Mouse (Mus musculus) intestine, embryonic 15.5 days (tissue): ENCODE measurements around the gene Gm9913. TPM values are rescaled to one million over a fixed set of nuclear protein-coding genes. Genes with fewer than 3 reads are reported as not detected.

Experiments used
- ATAC-seq: fragments of 200-750 bp; cut with Nextera tagmentation; 2 replicates; pipeline ENCODE4 v1.8.0; 2017; ENCODE audit warnings: moderate TSS enrichment, moderate library complexity
- H3K27ac ChIP-seq: fragments of 300-500 bp; sonication (generic); 2 replicates; pipeline ENCODE4 v1.5.1; 2015; ENCODE audit warnings: mild to moderate bottlenecking, inconsistent platforms
- H3K27me3 ChIP-seq: fragments of 300-500 bp; sonication (generic); replicated peaks from 2 replicates; pipeline ENCODE4 v1.6.1; 2015; ENCODE audit warnings: inconsistent platforms
- H3K36me3 ChIP-seq: fragments of 300-500 bp; sonication (generic); 2 replicates; pipeline ENCODE4 v1.6.1; 2015; ENCODE audit warnings: inconsistent platforms
- H3K4me1 ChIP-seq: fragments of 300-500 bp; sonication (generic); replicated peaks from 2 replicates; pipeline ENCODE4 v1.6.1; 2015; ENCODE audit warnings: inconsistent platforms
- H3K4me2 ChIP-seq: fragments of 300-500 bp; sonication (generic); replicated peaks from 2 replicates; pipeline ENCODE4 v1.6.1; 2015; ENCODE audit warnings: mild to moderate bottlenecking, inconsistent platforms
- H3K4me3 ChIP-seq: fragments of 300-500 bp; sonication (generic); replicated peaks from 2 replicates; pipeline ENCODE4 v1.5.1; 2015; ENCODE audit warnings: inconsistent platforms
- H3K9ac ChIP-seq: fragments of 300-500 bp; sonication (generic); 2 replicates; pipeline ENCODE4 v1.6.1; 2015; ENCODE audit warnings: inconsistent platforms
- H3K9me3 ChIP-seq: fragments of 300-500 bp; sonication (generic); 2 replicates; pipeline ENCODE4 v1.6.1; 2016; ENCODE audit warnings: inconsistent platforms
- WGBS: fragments of 180-500 bp; shearing (Covaris S2); methylation state at CpG from one replicate; pipeline ENCODE4 v1.1.7; 2015; 5-methylcytosine and 5-hydroxymethylcytosine counted together
- polyA plus RNA-seq: library from polyadenylated mRNA; unstranded; fragments of >200 nt; fragmentation: Nextera tagmentation; extraction: Ambion mirVana; gene quantifications from 2 replicates; pipeline ENCODE4 v1.2.1, GENCODE M21; 2015

The Gm9913 gene
- polyA plus RNA-seq, 1 experiment from 2014 or later, result 0.35 TPM

- Histone ChIP-seq H3K9me3 (no peaks in the 10 kb centered on the region), H3K27me3 (peaks cover 23% of the 10 kb centered on the region), H3K9ac (peak overlapping the region; percentile 73), H3K4me3 (peak overlapping the region; percentile 72), H3K36me3 (no peaks in the 10 kb centered on the region), H3K4me2 (peak overlapping the region; percentile 79), H3K4me1 (peaks cover 9% of the 10 kb centered on the region; the same call in 1 of the 2 replicates), H3K27ac (peak overlapping the region; percentile 92)
- under 1% methylated on average over 48 of the region's 48 CpGs for WGBS
- peak; percentile 77 for ATAC-seq
These were observed 942 bp downstream of the Gm9913 start for GRCm38 (mm10) chr2:125505746-125506315.

DNA sequence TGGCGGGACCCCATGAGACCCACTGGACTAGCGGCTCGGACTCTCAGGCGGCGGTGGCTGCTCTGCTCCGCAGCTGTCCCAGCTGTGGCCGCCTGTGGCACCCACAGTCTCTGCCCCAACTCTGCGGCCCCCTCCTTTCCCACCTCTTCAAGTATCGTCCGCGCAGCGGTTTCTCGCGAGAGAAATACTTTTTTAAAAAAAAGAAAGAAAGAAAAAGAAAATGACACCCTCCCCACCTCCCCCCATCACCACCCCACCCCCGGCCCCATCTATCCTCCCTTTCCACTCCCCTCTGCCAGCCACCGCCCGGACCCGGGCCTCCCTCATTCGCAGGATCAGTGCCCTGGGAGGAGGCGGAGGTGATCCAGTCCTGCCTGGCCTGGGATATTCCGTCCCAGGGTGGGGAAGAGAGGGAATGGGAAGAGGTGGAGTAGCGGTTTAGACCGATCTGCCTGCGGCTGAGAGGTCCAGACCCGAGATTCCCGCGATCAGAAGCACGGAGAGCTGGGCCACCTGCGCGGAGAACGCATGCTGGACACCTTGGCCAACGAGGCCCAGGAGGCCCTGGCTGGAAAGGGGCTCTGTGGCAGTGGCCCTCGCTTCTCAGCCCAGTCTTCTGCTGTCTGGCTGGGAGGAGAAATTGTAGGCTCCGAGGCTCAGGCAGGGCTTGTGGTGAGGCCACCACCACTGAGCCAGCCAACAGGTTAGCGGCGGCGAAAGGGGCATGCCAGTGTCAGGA, 1.6 kb downstream of the Gm9913 start:
- H3K36me3 ChIP-seq, result no peaks in the 10 kb centered on the region
- ATAC-seq, result peak; percentile 88
- peak overlapping the region; percentile 73 for H3K9ac ChIP-seq
- no peaks in the 10 kb centered on the region for H3K9me3 ChIP-seq
- H3K27ac ChIP-seq, result peak overlapping the region; percentile 92
- H3K27me3 ChIP-seq, result peaks cover 23% of the 10 kb centered on the region
- WGBS, result 2% methylated on average over 37 of the region's 37 CpGs
- peak overlapping the region; percentile 79 for H3K4me2 ChIP-seq
- peaks cover 9% of the 10 kb centered on the region; the same call in 1 of the 2 replicates for H3K4me1 ChIP-seq
- H3K4me3 ChIP-seq, result peak overlapping the region; percentile 72

GRCm38 (mm10) chr2:125507893-125508292, 3.0 kb downstream of the Gm9913 start, which contains the start of gene Fbn1:
TSS of gene Fbn1 (minus strand) at chr2:125507993.
- Histone ChIP-seq H3K4me2 (peak within 1 kb of the TSS; percentile 79), H3K27ac (peak within 1 kb of the TSS; percentile 77), H3K4me3 (peak within 1 kb of the TSS; percentile 72), H3K27me3 (peaks cover 23% of the 10 kb centered on the region), H3K36me3 (no peaks in the 10 kb centered on the region), H3K9me3 (no peaks in the 10 kb centered on the region), H3K9ac (peak within 1 kb of the TSS; percentile 73), H3K4me1 (peaks cover 9% of the 10 kb centered on the region; the same call in 1 of the 2 replicates)
- ATAC-seq, result no peak
- WGBS, result 85% methylated on average over 4 of the region's 4 CpGs

GRCm38 (mm10) chr2:125508381-125508780, 3.5 kb downstream of the Gm9913 start:
- Histone ChIP-seq H3K27ac (no peak overlapping the region), H3K4me3 (no peak overlapping the region), H3K27me3 (peaks cover 23% of the 10 kb centered on the region), H3K4me1 (peaks cover 9% of the 10 kb centered on the region; the same call in 1 of the 2 replicates), H3K9ac (no peak overlapping the region), H3K36me3 (no peaks in the 10 kb centered on the region), H3K9me3 (no peaks in the 10 kb centered on the region), H3K4me2 (no peak overlapping the region)
- no peak for ATAC-seq
- 92% methylated on average over 5 of the region's 5 CpGs for WGBS

DNA sequence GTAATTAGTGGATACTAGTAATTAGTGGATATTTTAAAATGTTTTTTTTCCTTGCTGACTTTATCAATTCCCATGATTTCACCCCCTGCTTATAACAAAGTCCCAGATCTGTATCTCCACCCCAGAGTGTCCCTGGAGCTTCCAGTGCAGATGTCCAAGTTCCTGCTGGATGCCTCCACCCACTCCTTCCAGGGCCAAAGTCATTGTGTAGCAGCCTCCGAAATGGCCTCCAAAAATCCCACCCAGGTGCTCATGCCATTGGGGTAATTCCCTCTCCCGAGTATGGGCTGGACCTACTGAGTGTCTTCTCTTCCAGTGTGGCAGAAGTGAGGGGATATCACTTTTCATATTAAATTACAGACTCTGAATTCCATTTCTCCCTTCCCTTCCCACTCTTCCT, 5.9 kb downstream of the Gm9913 start:
- no peak overlapping the region for H3K9ac ChIP-seq
- no peaks in the 10 kb centered on the region for H3K9me3 ChIP-seq
- 78% methylated on average over 2 of the region's 2 CpGs for WGBS
- no peak for ATAC-seq
- no peak overlapping the region for H3K4me2 ChIP-seq
- H3K4me3 ChIP-seq, result no peak overlapping the region
- no peak overlapping the region for H3K27ac ChIP-seq
- no peaks in the 10 kb centered on the region for H3K36me3 ChIP-seq
- H3K27me3 ChIP-seq, result peaks cover 14% of the 10 kb centered on the region
- peaks cover 9% of the 10 kb centered on the region; the same call in 1 of the 2 replicates for H3K4me1 ChIP-seq

DNA sequence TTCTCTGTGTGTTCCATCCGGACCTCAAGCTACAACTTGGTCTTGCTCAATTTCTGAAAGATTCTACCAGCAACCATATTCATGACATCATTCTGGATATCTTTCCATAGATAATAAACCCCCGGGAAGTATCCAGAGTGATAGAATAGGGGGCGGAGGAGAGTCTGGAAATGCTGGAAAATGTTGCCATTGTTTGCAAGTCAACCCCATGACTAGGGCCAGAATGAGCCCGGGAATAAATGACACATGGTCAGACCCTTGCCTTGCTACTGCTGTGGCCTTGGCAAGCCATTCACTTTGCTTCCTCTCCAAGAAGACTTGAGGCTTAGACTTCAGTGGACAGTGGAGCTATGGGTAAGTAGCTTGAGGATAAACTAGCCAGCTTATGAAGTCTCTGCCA, 7.0 kb downstream of the Gm9913 start:
- Histone ChIP-seq H3K9ac (no peak overlapping the region), H3K27ac (no peak overlapping the region), H3K36me3 (no peaks in the 10 kb centered on the region), H3K4me2 (no peak overlapping the region), H3K4me3 (no peak overlapping the region), H3K27me3 (peaks cover 4% of the 10 kb centered on the region), H3K9me3 (no peaks in the 10 kb centered on the region), H3K4me1 (peaks cover 2% of the 10 kb centered on the region; the same call in 1 of the 2 replicates)
- no peak for ATAC-seq
- 81% methylated on average over 4 of the region's 4 CpGs for WGBS

DNA sequence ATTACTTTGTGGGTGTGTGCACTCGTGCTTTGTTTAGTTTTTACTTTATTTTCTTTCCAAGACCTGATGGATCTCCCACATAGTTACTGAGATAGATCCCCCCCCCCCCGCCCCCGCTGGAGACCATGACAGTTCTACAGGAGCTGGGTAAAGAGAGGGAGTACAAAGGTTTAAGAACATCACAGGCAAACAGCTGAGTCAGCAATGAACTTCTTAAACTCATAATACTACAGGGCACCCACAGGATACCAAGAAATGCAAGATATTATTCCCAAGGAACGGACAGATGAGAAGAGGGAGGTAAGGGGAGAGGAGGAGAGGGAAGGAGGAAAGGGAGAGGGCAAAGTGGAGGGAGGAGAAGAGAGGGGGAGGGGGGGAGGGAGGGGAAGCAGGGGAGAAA, 7.7 kb downstream of the Gm9913 start:
- H3K9ac ChIP-seq, result no peak overlapping the region
- H3K9me3 ChIP-seq, result no peaks in the 10 kb centered on the region
- no peaks in the 10 kb centered on the region for H3K27me3 ChIP-seq
- ATAC-seq, result no peak
- 76% methylated on average over 4 of the region's 4 CpGs for WGBS
- H3K4me2 ChIP-seq, result no peak overlapping the region
- no peaks in the 10 kb centered on the region for H3K36me3 ChIP-seq
- H3K27ac ChIP-seq, result no peak overlapping the region
- H3K4me3 ChIP-seq, result no peak overlapping the region
- H3K4me1 ChIP-seq, result no peaks in the 10 kb centered on the region

GRCm38 (mm10) chr2:125514391-125514790, 9.5 kb downstream of the Gm9913 start:
- H3K27me3 ChIP-seq, result no peaks in the 10 kb centered on the region
- WGBS, result 52% methylated on average over 3 of the region's 3 CpGs

GRCm38 (mm10) chr2:125515291-125516057, 10.6 kb downstream of the Gm9913 start:
- Histone ChIP-seq H3K9me3 (no peaks in the 10 kb centered on the region), H3K27ac (no peak overlapping the region), H3K9ac (no peak overlapping the region), H3K36me3 (no peaks in the 10 kb centered on the region), H3K27me3 (no peaks in the 10 kb centered on the region), H3K4me3 (no peak overlapping the region), H3K4me2 (no peak overlapping the region), H3K4me1 (no peaks in the 10 kb centered on the region)
- no peak for ATAC-seq
- WGBS, result 66% methylated on average over 12 of the region's 12 CpGs

More at GRCm38 (mm10) chr2:125514391-125514790, 9.5 kb downstream of the Gm9913 start:
- ATAC-seq, result no peak
- Histone ChIP-seq H3K27ac (no peak overlapping the region), H3K36me3 (no peaks in the 10 kb centered on the region), H3K4me1 (no peaks in the 10 kb centered on the region), H3K9ac (no peak overlapping the region), H3K9me3 (no peaks in the 10 kb centered on the region), H3K4me2 (no peak overlapping the region), H3K4me3 (no peak overlapping the region)

DNA sequence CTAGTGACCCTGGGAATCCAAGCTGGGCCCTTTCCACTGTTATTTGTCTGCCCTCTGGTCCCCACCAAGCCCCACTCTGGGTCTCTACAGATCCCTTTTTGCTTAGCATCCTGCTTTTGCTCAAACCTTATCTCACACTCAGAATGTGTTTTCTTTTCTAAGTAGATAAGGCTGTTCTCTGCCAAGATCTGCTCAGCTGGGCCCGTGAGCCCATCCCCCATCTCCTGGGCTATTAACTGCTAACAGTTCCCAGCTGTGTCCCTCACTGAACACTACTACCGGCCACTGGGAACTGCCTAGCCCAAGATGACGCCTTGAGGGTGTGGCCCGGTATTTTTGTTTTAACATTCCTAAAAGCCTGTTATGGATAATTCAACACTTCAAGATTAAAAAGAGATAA, 11.7 kb downstream of the Gm9913 start:
- H3K9ac ChIP-seq, result no peak overlapping the region
- H3K4me1 ChIP-seq, result no peaks in the 10 kb centered on the region
- H3K27me3 ChIP-seq, result no peaks in the 10 kb centered on the region
- ATAC-seq, result peak; percentile 51; the same call in 1 of the 2 replicates
- no peaks in the 10 kb centered on the region for H3K9me3 ChIP-seq
- 15% methylated on average over 4 of the region's 4 CpGs for WGBS
- H3K4me2 ChIP-seq, result no peak overlapping the region
- peak overlapping the region; percentile 32; the same call in 1 of the 2 replicates for H3K27ac ChIP-seq
- no peaks in the 10 kb centered on the region for H3K36me3 ChIP-seq
- no peak overlapping the region for H3K4me3 ChIP-seq

DNA sequence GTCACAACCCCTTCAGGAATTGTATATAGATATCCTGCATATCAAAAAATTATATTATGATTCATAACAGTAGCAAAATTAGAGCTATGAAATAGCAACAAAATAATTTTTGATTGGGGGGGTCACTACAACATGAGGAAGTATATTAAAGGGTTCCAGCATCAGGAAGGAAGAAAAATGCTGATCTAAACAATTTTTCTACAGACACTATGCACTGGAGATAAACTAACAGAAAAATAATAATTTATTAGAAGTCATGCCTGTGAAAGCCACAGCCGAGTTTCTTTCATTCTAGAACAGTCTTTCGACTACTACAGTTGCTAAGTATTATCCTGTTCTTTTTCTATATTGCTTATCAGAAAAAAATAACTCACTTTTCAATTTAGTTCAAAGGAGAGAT, 20.6 kb downstream of the Gm9913 start:
- 81% methylated on average over 2 of the region's 2 CpGs for WGBS

DNA sequence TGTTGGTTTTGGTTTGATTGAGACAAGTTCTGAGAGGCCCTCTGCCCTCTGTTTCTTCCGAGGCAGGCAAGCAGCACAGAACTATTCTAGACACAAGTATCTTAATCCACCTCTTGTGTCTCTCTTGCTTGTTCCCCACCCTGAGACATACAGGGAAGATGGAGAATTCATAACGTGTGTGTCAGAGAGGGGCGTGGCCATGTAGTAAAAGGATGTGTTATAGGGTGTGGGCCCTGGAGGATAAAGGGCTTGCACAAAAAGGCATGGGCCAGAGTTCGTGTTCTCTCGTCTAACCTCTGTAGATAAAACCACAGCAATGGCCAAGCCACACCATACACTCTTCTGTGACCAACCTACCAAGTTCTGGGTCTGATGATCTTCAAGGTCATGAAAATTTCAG, 21.7 kb downstream of the Gm9913 start:
- no peak overlapping the region for H3K4me3 ChIP-seq
- 0 out of 2 replicates have a peak, but pooled peaks cover 5% of the 10 kb centered on the region for H3K4me1 ChIP-seq
- H3K36me3 ChIP-seq, result no peaks in the 10 kb centered on the region
- no peak overlapping the region for H3K27ac ChIP-seq
- no peaks in the 10 kb centered on the region for H3K9me3 ChIP-seq
- no peak overlapping the region for H3K9ac ChIP-seq
- no peak overlapping the region for H3K4me2 ChIP-seq
- no peaks in the 10 kb centered on the region for H3K27me3 ChIP-seq
- ATAC-seq, result no peak
- 77% methylated on average over 5 of the region's 5 CpGs for WGBS

More for the DNA sequence above, 20.6 kb downstream of the Gm9913 start:
- Histone ChIP-seq H3K9ac (no peak overlapping the region), H3K36me3 (no peaks in the 10 kb centered on the region), H3K27ac (no peak overlapping the region), H3K4me2 (no peak overlapping the region), H3K27me3 (no peaks in the 10 kb centered on the region), H3K9me3 (no peaks in the 10 kb centered on the region), H3K4me3 (no peak overlapping the region), H3K4me1 (no peaks in the 10 kb centered on the region)
- no peak for ATAC-seq
